Mouse (Mus musculus) embryonic facial prominence, embryonic 13.5 days (tissue): ENCODE data around the gene Agpat1. TPM values are rescaled to one million over a fixed set of nuclear protein-coding genes. Genes with fewer than 3 reads are reported as not detected.

Experiments
- ATAC-seq: fragments of 200-750 bp; cut with Nextera tagmentation; 2 replicates; pipeline ENCODE4 v1.8.0; 2017; ENCODE audit warnings: low read depth; ENCODE audit not compliant: insufficient number of reproducible peaks, insufficient read depth, low FRiP score, low TSS enrichment
- H3K27ac ChIP-seq: fragments of 300-500 bp; sonication (generic); 2 replicates; pipeline ENCODE4 v1.5.1; 2015; ENCODE audit warnings: moderate library complexity, mild to moderate bottlenecking, inconsistent platforms
- H3K27me3 ChIP-seq: fragments of 300-500 bp; sonication (generic); 2 replicates; pipeline ENCODE4 v1.6.1; 2015; ENCODE audit warnings: mild to moderate bottlenecking, inconsistent platforms
- H3K36me3 ChIP-seq: fragments of 300-500 bp; sonication (generic); 2 replicates; pipeline ENCODE4 v1.6.1; 2015; ENCODE audit warnings: mild to moderate bottlenecking, inconsistent platforms
- H3K4me1 ChIP-seq: fragments of 300-500 bp; sonication (generic); 2 replicates; pipeline ENCODE4 v1.6.1; 2015; ENCODE audit warnings: inconsistent platforms
- H3K4me2 ChIP-seq: fragments of 300-500 bp; sonication (generic); 2 replicates; pipeline ENCODE4 v1.6.1; 2015; ENCODE audit warnings: moderate library complexity, mild to moderate bottlenecking, inconsistent platforms
- H3K4me3 ChIP-seq: fragments of 300-500 bp; sonication (generic); 2 replicates; pipeline ENCODE4 v1.5.1; 2015; ENCODE audit warnings: mild to moderate bottlenecking, inconsistent platforms
- H3K9ac ChIP-seq: fragments of 300-500 bp; sonication (generic); 2 replicates; pipeline ENCODE4 v1.6.1; 2015; ENCODE audit warnings: mild to moderate bottlenecking, inconsistent platforms
- H3K9me3 ChIP-seq: fragments of 300-500 bp; sonication (generic); 2 replicates; pipeline ENCODE4 v1.6.1; 2016; ENCODE audit warnings: inconsistent platforms
- WGBS: fragments of 180-500 bp; shearing (Covaris S2); methylation state at CpG from one replicate; pipeline ENCODE4 v1.1.7; 2015; ENCODE audit warnings: mixed read lengths; 5-methylcytosine and 5-hydroxymethylcytosine counted together
- polyA plus RNA-seq: library from polyadenylated mRNA; unstranded; fragments of >200 nt; fragmentation: Nextera tagmentation; extraction: Ambion mirVana; gene quantifications from 2 replicates; pipeline ENCODE4 v1.2.1, GENCODE M21; 2015

Gene Agpat1
- polyA plus RNA-seq, 1 experiment from 2014 or later, result 57.5 TPM

GRCm38 (mm10) chr17:34567311-34567710, 36.8 kb upstream of the Agpat1 start:
- no peak for ATAC-seq
- H3K4me2 ChIP-seq, result no peak overlapping the region

GRCm38 (mm10) chr17:34568421-34568820, 35.6 kb upstream of the Agpat1 start:
- WGBS, result 82% methylated on average over 13 of the region's 13 CpGs
- Histone ChIP-seq H3K36me3 (no peaks in the 10 kb centered on the region), H3K27me3 (peaks cover 14% of the 10 kb centered on the region; the same call in 1 of the 2 replicates), H3K9me3 (no peaks in the 10 kb centered on the region), H3K27ac (no peak overlapping the region), H3K4me1 (peaks cover 7% of the 10 kb centered on the region; the same call in 1 of the 2 replicates), H3K4me2 (no peak overlapping the region), H3K9ac (no peak overlapping the region), H3K4me3 (no peak overlapping the region)
- ATAC-seq, result no peak

More at GRCm38 (mm10) chr17:34567311-34567710, 36.8 kb upstream of the Agpat1 start:
- Histone ChIP-seq H3K9me3 (no peaks in the 10 kb centered on the region), H3K36me3 (no peaks in the 10 kb centered on the region), H3K27me3 (peaks cover 14% of the 10 kb centered on the region; the same call in 1 of the 2 replicates), H3K27ac (no peak overlapping the region), H3K4me3 (no peak overlapping the region), H3K4me1 (peaks cover 7% of the 10 kb centered on the region; the same call in 1 of the 2 replicates), H3K9ac (no peak overlapping the region)
- WGBS, result 61% methylated on average over 9 of the region's 9 CpGs

GRCm38 (mm10) chr17:34569919-34570318, 34.1 kb upstream of the Agpat1 start:
- Histone ChIP-seq H3K9ac (no peak overlapping the region), H3K9me3 (no peaks in the 10 kb centered on the region), H3K36me3 (no peaks in the 10 kb centered on the region), H3K27ac (no peak overlapping the region), H3K4me2 (no peak overlapping the region), H3K4me3 (no peak overlapping the region), H3K27me3 (peaks cover 18% of the 10 kb centered on the region; the same call in 1 of the 2 replicates), H3K4me1 (no peaks in the 10 kb centered on the region)
- WGBS, result 70% methylated on average over 4 of the region's 4 CpGs
- no peak for ATAC-seq

GRCm38 (mm10) chr17:34571875-34572274, 32.2 kb upstream of the Agpat1 start:
- no peak for ATAC-seq
- H3K27me3 ChIP-seq, result peaks cover 17% of the 10 kb centered on the region; the same call in 1 of the 2 replicates
- H3K27ac ChIP-seq, result no peak overlapping the region
- no peaks in the 10 kb centered on the region for H3K4me1 ChIP-seq
- WGBS, result 14% methylated on average over 5 of the region's 5 CpGs
- H3K9me3 ChIP-seq, result no peaks in the 10 kb centered on the region
- H3K36me3 ChIP-seq, result no peaks in the 10 kb centered on the region
- no peak overlapping the region for H3K9ac ChIP-seq
- H3K4me2 ChIP-seq, result no peak overlapping the region
- H3K4me3 ChIP-seq, result no peak overlapping the region

GRCm38 (mm10) chr17:34572361-34572760, 31.7 kb upstream of the Agpat1 start:
- Histone ChIP-seq H3K4me1 (no peaks in the 10 kb centered on the region), H3K9me3 (no peaks in the 10 kb centered on the region), H3K4me2 (no peak overlapping the region), H3K4me3 (no peak overlapping the region), H3K9ac (no peak overlapping the region), H3K27me3 (peaks cover 12% of the 10 kb centered on the region; the same call in 1 of the 2 replicates), H3K27ac (no peak overlapping the region), H3K36me3 (no peaks in the 10 kb centered on the region)
- WGBS, result 11% methylated on average over 15 of the region's 15 CpGs
- no peak for ATAC-seq

- Histone ChIP-seq H3K4me3 (no peak overlapping the region), H3K27ac (no peak overlapping the region), H3K9me3 (no peaks in the 10 kb centered on the region), H3K27me3 (peaks cover 4% of the 10 kb centered on the region; the same call in 1 of the 2 replicates), H3K9ac (no peak overlapping the region), H3K36me3 (no peaks in the 10 kb centered on the region), H3K4me1 (no peaks in the 10 kb centered on the region), H3K4me2 (no peak overlapping the region)
- ATAC-seq, result no peak
- 62% methylated on average over 5 of the region's 5 CpGs for WGBS
Observed at GRCm38 (mm10) chr17:34576577-34576976, 27.5 kb upstream of the Agpat1 start.

GRCm38 (mm10) chr17:34578070-34578469, 26.0 kb upstream of the Agpat1 start:
- ATAC-seq, result no peak
- WGBS, result 85% methylated on average over 3 of the region's 3 CpGs
- Histone ChIP-seq H3K9me3 (no peaks in the 10 kb centered on the region), H3K27ac (no peak overlapping the region), H3K4me2 (no peak overlapping the region), H3K4me3 (no peak overlapping the region), H3K27me3 (peaks cover 4% of the 10 kb centered on the region; the same call in 1 of the 2 replicates), H3K4me1 (no peaks in the 10 kb centered on the region), H3K36me3 (no peaks in the 10 kb centered on the region), H3K9ac (no peak overlapping the region)

- Histone ChIP-seq H3K27ac (no peak overlapping the region), H3K4me1 (peaks cover 15% of the 10 kb centered on the region), H3K9me3 (no peaks in the 10 kb centered on the region), H3K4me3 (no peak overlapping the region), H3K4me2 (no peak overlapping the region), H3K9ac (no peak overlapping the region), H3K27me3 (no peaks in the 10 kb centered on the region), H3K36me3 (no peaks in the 10 kb centered on the region)
- WGBS, result 86% methylated on average over 12 of the region's 12 CpGs
- ATAC-seq, result no peak
Observed at GRCm38 (mm10) chr17:34582528-34582927, 21.5 kb upstream of the Agpat1 start.

- no peaks in the 10 kb centered on the region for H3K27me3 ChIP-seq
- H3K27ac ChIP-seq, result no peak overlapping the region
- WGBS, result 55% methylated on average over 7 of the region's 7 CpGs
- H3K4me3 ChIP-seq, result no peak overlapping the region
- no peak overlapping the region for H3K9ac ChIP-seq
- no peak overlapping the region for H3K4me2 ChIP-seq
- no peak for ATAC-seq
- peaks cover 21% of the 10 kb centered on the region for H3K4me1 ChIP-seq
- no peaks in the 10 kb centered on the region for H3K9me3 ChIP-seq
- H3K36me3 ChIP-seq, result no peaks in the 10 kb centered on the region
Observed at GRCm38 (mm10) chr17:34583397-34583796, 20.7 kb upstream of the Agpat1 start.

- 81% methylated on average over 8 of the region's 8 CpGs for WGBS
- Histone ChIP-seq H3K9ac (no peak overlapping the region), H3K4me2 (no peak overlapping the region), H3K27ac (no peak overlapping the region), H3K27me3 (no peaks in the 10 kb centered on the region), H3K9me3 (no peaks in the 10 kb centered on the region), H3K36me3 (no peaks in the 10 kb centered on the region), H3K4me1 (peaks cover 24% of the 10 kb centered on the region), H3K4me3 (no peak overlapping the region)
- ATAC-seq, result no peak
Observed at GRCm38 (mm10) chr17:34583819-34584218, 20.2 kb upstream of the Agpat1 start.

- no peaks in the 10 kb centered on the region for H3K36me3 ChIP-seq
- WGBS, result 91% methylated on average over 8 of the region's 8 CpGs
- H3K4me1 ChIP-seq, result peaks cover 36% of the 10 kb centered on the region
- H3K4me3 ChIP-seq, result no peak overlapping the region
- ATAC-seq, result no peak
- H3K4me2 ChIP-seq, result no peak overlapping the region
- H3K27ac ChIP-seq, result no peak overlapping the region
- H3K9me3 ChIP-seq, result no peaks in the 10 kb centered on the region
- H3K9ac ChIP-seq, result no peak overlapping the region
- H3K27me3 ChIP-seq, result no peaks in the 10 kb centered on the region
Observed at GRCm38 (mm10) chr17:34585121-34585520, 18.9 kb upstream of the Agpat1 start.

- H3K4me1 ChIP-seq, result peaks cover 46% of the 10 kb centered on the region
- peak overlapping the region; percentile 98 for H3K27ac ChIP-seq
- no peaks in the 10 kb centered on the region for H3K9me3 ChIP-seq
- no peaks in the 10 kb centered on the region for H3K36me3 ChIP-seq
- 22% methylated on average over 32 of the region's 32 CpGs for WGBS
- peak overlapping the region; percentile 75 for H3K4me3 ChIP-seq
- peak overlapping the region; percentile 91 for H3K4me2 ChIP-seq
- ATAC-seq, result no peak
- peak overlapping the region; percentile 95 for H3K9ac ChIP-seq
- no peaks in the 10 kb centered on the region for H3K27me3 ChIP-seq
Observed at GRCm38 (mm10) chr17:34585877-34586771, 17.9 kb upstream of the Agpat1 start.
